Mouse (Mus musculus) testis, postnatal 10 days (tissue): ENCODE measurements around the gene Nelfb.
"Not testable (repeated sequence)": the region's sequence is repeated elsewhere in the genome, so short reads cannot be mapped to it uniquely, and the experiment has no call there.

Source experiments
- DNase-seq: peaks from one replicate; pipeline ENCODE4 v3.0.0; 2021; ENCODE audit warnings: low spot score

Gene Nelfb

GRCm38 (mm10) chr2:25211121-25211670, at the start of gene Nelfb:
Gene Nelfb, minus strand, starts transcription at chr2:25211489.
- peak; percentile 93 for DNase-seq

DNA sequence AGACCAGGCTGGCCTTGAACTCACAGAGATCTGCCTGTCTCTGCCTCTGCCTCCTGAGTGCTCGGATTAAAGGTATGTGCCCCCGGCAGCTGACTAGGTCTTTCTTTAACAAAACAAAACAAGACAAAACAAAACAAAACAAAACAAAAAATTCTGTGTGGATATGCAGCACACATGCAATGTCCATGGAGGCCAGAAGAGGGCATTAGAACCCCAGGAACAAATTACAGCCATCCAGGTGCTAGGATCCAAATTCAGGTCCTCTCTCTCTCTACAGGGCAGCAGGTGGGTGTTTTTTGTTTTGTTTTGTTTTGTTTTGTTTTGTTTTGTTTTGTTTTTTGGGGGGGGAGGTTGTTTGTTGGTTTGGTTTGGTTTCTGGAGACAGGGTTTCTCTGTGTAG, 47.6 kb upstream of the Nelfb start:
- no peak for DNase-seq

- DNase-seq, result not testable (repeated sequence)
Measured at GRCm38 (mm10) chr2:25257250-25257649, 46.0 kb upstream of the Nelfb start.

GRCm38 (mm10) chr2:25256443-25257109, 45.3 kb upstream of the Nelfb start:
- DNase-seq, result peak; percentile 75

DNA sequence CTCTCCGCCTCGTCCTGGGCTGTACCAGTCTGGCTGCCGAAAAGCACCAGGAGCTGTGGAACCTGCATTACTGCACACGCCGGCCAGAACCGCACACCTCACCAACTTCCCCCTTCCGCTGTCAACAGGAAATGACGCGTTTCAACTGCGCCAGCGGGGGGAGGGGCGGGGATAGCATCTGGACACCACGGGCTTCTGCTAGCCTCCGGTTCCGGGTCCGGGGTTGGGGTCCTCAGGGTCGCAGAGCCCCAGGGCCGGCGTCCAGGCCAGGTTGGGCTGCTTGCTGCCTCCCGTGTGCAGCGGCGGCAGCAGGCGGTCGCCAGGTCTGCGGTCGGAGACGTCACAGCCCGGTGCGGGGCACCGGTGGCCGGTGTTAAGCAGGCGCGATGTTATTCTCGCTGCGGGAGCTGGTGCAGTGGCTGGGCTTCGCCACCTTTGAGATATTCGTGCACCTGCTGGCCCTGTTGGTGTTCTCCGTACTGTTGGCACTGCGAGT, 44.0 kb upstream of the Nelfb start, which contains the start of gene Tmem203:
TSS of gene Tmem203 (plus strand) at position 156 of the 496 bp plus-strand sequence.
- peak; percentile 95 for DNase-seq

DNA sequence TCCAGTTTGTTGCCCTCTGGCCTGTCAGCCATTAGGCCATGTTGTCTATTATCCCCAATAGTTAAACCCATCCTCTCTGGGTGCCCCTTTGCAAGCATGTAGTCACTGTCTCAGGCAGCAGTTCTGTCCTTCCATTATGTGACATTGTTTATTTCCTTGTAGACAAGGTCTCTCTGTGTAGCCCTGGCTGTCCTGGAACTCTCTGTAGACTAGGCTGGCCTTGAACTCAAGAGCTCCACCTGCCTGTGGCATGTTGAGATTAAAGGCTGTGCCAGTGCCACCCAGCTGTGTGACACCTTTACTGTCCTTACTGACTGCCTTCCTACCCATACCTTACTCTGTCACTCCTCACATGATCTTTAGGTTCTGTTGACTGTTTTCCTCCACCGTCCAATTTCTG, 41.0 kb upstream of the Nelfb start:
- no peak for DNase-seq

DNA sequence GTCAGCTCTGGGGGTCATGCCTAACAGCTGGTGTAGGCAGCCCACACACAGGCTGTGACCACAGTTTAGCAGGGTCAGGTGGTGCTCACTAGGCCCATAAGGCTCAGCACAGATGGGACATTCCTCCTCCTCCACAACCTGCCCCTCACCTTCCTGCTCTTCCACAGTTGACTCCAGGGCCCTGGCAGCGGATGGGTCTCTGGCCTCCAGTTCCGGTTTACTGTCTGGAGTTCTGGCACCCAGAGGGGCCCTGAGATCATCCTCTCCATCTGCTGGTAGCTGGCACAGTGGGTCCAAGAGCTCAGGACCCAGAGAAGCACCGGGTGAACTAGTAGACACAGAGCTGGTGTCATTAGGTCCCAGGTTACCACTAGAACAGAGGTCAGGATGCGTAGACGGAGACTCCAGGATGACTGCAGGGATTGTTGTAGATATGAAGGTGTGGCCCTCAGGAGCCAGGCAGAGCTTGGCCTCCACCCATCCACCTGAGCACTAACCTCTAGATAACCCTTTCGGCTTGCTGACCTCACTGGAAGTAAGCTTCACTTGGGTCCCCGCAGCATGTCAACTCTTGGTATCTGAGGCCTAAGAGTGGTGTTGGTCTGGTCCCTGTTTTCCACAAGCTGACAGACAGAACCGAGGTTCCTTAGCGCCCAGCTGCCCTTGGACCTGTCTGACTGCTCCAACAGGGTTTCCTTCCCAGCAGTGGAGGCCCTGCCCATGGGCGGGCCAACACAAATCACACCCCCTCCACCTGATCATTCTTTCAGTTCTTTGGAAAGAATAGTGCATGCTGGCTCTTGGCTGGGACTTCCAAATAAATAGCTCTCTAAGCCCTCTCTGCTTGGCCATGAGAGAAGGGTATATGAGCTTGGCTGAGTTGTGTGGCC, 35.1 kb upstream of the Nelfb start, which contains the start of gene AL732309.1:
TSS of gene AL732309.1 (minus strand) at position 681 of the 890 bp plus-strand sequence.
- no peak for DNase-seq

DNA sequence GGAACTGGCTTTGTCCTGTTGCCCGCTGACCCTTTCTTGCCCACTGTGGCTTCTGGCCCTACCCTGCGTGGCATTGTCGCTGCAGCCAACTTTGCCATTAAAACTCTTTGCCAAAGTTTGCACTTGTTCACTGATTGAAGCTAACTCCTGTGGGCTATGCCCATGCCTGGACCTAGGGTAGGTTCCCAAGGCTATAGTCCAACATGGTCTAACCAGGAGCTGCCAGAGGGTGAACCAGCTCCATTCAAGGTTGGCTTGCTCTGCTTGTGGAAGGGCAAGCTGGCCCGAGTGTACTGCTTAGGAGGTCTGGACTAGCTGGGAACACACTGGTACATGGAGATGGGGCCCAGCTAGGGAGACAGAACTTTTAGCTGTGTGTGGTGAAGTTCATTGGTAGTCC, 32.9 kb upstream of the Nelfb start:
- no peak for DNase-seq

DNA sequence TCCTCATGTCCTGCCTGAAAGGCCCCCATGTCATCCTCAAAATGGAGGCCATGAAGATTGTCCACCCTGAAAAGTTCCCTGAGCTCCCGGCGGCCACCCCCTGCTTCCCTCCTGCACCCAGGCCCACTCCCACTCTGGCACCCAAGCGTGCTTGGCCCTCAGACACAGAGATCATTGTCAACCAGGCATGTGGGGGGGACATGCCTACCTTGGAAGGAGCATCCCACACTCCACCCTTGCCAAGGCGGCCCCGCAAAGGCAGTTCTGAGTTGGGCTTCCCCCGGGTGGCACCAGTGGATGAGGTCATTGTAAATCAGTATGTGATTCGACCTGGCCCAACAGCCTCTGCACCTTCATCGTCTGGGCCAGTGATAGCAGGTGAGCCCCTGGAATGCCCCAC, 32.1 kb upstream of the Nelfb start:
- DNase-seq, result peak; percentile 69

DNA sequence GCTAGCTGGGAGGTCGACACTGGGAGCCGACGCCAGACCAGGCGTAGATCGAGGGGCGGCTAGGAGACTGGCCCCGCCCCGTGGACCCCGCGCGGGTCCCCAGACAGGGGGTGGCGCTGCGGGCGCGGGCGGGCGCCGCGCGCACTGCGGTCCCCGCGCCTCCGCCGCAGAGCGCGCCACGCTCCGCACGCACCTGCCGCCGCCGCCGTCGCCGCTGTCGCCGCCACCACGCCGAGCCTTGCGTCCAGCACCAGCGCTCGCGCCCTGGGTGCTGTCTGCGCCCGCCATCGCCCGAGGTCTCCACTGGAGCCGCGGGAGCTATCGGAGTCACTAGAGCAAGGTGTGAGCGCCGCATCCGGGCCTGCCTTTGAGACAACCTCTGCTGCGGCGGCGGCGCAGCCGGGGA, 30.8 kb upstream of the Nelfb start, which contains the start of the genes Rnf208 and Cysrt1:
TSS of gene Rnf208 (plus strand) at position 155 of the 406 bp plus-strand sequence.
TSS of gene Cysrt1 (minus strand) at position 352 of the 406 bp plus-strand sequence.
- DNase-seq, result no peak

DNA sequence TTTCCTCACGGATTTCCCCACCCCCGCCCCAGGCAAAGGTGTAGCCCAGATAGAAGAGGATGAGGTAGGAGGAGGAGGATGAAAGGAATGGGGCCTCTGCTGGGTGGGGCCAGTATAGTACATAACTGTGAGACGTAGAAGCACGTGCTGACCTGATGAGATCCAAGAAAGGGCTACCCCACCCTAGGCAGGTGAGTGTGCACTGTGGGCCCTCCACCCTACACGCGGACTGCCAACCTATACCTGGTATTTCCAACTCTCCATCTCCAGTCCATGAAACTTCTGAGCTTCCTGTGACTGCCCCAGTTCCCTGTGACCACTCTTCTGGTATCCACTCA, 30.1 kb upstream of the Nelfb start:
- DNase-seq, result no peak

- peak; percentile 88 for DNase-seq
Measured at GRCm38 (mm10) chr2:25240723-25241437, 29.6 kb upstream of the Nelfb start.

GRCm38 (mm10) chr2:25240310-25240709, 29.0 kb upstream of the Nelfb start:
- DNase-seq, result no peak

GRCm38 (mm10) chr2:25239766-25240165, 28.5 kb upstream of the Nelfb start:
- no peak for DNase-seq

GRCm38 (mm10) chr2:25238106-25238505, 26.8 kb upstream of the Nelfb start:
- no peak for DNase-seq

- DNase-seq, result no peak
Measured at GRCm38 (mm10) chr2:25237522-25237921, 26.2 kb upstream of the Nelfb start.

DNA sequence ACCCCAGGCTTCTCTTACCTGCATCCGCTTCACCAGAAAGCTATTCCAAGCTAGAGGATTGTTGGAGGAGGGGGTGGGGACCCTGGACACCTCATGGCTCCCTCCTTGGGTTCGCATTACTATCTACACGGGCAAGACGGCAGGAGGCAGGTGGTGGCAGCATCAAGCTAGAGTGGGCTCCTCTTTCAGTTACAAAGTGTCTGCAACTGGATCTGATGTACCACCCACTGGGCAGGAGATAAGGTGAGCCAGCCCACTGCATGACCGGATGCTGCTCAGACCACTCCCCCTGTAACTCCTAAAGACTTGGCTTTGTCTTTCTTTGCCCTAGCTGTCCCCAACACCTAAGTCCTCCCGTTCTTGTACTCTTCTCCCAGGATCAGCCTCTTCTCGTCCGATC, 25.3 kb upstream of the Nelfb start, which contains the start of gene Rnf224:
TSS of gene Rnf224 (minus strand) at position 174 of the 400 bp plus-strand sequence.
- no peak for DNase-seq

GRCm38 (mm10) chr2:25234551-25235220, 23.4 kb upstream of the Nelfb start:
- no peak for DNase-seq

DNA sequence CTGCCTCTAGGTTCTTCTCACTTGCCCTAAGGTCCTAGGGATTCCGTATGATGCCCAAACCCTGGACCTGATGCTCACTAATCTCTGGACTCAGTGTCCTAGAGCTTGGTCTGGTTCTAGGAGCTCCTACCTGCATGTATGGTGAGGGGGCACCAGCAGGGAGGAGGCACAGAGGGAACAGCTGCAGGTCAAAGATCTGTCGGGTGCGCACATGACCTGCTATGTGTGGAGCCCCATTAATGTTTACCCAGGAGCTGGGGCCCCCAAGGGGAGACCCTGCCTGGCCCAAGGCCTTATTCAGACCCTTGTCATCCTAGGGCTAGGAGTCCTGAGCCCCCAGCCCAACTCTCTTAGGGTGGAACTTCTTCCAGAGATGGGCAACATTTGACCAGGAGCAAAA, 22.8 kb upstream of the Nelfb start, which contains the start of gene Slc34a3:
TSS of gene Slc34a3 (minus strand) at position 315 of the 400 bp plus-strand sequence.
- no peak for DNase-seq

- no peak for DNase-seq
Measured at GRCm38 (mm10) chr2:25233421-25233820, 22.1 kb upstream of the Nelfb start.

- DNase-seq, result no peak
Measured at GRCm38 (mm10) chr2:25231038-25231437, 19.7 kb upstream of the Nelfb start.
